Mouse (Mus musculus): ENCODE data around the gene Dcps. TPM values are rescaled to one million over a fixed set of nuclear protein-coding genes. Genes with fewer than 3 reads are reported as not detected.
A peak's percentile ranks its signal among the peaks of the same experiment; 100 is the strongest.

Dcps gene
- polyA plus RNA-seq, 1 experiment: not detected

DNA sequence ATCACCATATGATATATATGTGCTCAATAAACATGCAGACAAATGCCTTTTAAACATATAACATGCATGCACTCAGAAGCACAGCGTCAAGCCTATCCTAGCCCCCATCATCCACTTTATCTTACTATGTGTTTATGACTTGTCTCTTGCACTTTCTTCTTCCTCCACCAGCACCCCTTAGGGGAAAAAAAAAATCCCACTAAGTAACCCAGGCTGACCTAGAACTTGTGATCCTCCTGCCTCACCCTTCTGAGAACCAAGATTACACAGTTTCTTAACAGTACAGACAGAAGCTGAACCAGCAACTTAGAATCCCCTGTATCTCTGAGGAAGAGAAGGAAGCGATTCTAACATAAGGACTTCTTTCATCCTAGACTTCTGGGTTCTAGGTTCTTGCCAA, 57.3 kb downstream of the Dcps start:
- WGBS: 94% methylated on average over 2 of the region's 2 CpGs
- no peak overlapping the region for H3K27ac ChIP-seq (ENCODE audit: insufficient read depth, low read depth, low read length)
- peaks cover 14% of the 10 kb centered on the region for H3K4me1 ChIP-seq (ENCODE audit: control insufficient read depth, insufficient read depth, low read length)
- no peak overlapping the region for H3K4me3 ChIP-seq (ENCODE audit: insufficient read depth, low read depth, low read length)
- no peak for TF ChIP-seq POLR2A (IDR thresholded peaks at IDR 0.05; ENCODE audit: insufficient read depth, low read depth, low read length)

DNA sequence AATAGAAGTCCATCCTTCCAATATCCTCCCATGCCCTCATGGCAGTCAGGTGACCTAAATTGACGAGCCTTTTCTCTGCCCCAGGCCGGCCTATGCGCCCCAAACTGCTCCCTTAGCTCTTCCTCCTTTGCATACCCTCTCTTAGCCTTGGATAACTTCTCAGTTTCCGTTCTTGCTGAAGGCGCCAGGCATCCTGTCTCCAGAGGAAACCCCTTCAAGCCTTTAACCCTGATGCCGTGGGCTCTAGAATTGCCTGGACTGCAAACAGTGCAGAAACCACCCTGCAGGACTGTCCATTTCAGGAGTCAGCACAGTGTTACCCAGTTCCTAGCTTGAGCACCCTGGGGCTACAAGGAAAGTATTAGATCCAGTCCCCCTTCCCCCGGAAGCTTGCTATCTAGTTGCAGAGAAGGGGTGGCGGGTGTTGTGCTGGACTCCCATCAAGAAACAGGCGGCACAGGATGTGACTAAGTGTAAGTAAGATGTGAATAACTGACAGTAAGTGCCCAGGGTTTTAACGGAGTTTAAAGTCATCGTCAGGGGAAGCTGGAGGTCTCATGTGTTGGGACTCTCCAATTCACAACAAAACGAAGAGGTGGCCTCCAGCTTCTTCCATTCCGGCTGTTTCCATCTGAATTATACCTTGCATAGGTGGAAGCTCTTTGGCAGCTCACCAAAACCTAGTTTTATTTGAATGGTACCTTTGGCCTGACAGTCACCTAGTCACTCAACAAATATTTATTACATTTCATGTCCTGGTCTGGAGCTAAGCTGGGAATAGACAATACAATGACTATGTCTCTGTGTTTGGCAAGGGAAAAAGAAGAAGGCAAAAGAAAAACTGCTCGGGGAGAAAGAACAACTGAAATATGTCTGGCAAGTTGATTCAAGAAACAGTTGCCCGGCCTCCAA, 58.2 kb downstream of the Dcps start:
- TF ChIP-seq POLR2A (IDR thresholded peaks at IDR 0.05; ENCODE audit: insufficient read depth, low read depth, low read length) (no peak), CTCF (IDR thresholded peaks at IDR 0.05; ENCODE audit: insufficient read depth, low read depth, low read length) (no peak)
- peak overlapping the region; percentile 63 for H3K27ac ChIP-seq (ENCODE audit: insufficient read depth, low read depth, low read length)
- WGBS: 37% methylated on average over 15 of the region's 15 CpGs
- H3K4me1 ChIP-seq (ENCODE audit: control insufficient read depth, insufficient read depth, low read length): peaks cover 18% of the 10 kb centered on the region
- H3K4me3 ChIP-seq (ENCODE audit: insufficient read depth, low read depth, low read length): peak overlapping the region; percentile 66

DNA sequence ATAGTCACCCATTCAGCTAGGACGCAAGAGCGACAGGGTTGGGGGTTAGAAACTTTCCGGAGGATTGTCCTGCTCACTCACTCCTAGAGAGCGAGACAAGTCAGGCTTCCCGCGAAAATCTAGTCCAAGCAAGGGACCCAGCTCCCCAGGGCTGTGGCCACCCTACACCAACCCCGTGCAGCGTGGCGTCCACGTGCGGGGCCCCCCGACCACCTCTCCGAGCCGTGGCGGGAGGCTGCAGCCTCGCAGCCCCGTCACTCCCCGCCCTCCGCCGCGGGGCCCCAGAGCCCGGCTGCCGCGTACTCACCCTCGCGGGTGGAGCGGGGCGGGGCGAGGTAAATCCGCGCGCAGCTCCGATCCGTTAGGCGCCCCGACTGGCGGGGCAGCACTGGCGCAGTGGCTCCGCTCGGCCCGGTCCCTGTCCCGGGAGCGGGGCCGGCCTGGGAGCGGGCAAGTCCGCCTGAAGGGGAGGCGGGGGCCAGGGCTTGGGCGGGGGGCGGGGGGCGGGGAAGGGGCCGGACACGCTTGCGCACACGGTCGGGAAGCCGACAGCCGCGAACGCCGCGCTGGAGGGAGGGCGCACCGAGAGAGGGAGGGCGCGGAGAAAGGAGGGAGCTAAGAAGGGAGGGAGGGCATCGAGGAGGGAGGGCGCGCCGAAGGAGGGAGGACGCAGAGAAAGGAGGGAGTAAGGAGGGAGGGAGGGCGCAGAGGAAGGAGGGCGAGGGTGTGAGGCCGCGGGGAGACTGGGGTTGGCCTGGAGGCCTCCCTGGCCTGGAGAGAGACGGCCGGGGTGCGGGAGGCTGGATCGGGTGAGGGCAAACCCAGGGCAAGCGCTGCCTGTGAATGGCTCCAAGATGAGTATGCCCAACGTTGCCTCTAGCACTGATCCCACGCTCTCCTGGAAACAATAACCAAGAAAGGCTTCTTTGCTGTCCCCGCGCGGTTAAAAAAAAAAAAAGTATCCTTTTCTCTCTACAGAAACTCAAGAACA, 59.2 kb downstream of the Dcps start:
- Histone ChIP-seq H3K4me1 (ENCODE audit: control insufficient read depth, insufficient read depth, low read length) (peaks cover 24% of the 10 kb centered on the region), H3K27ac (ENCODE audit: insufficient read depth, low read depth, low read length) (peak overlapping the region; percentile 63), H3K4me3 (ENCODE audit: insufficient read depth, low read depth, low read length) (peak overlapping the region; percentile 66)
- WGBS: under 1% methylated on average over 81 of the region's 84 CpGs
- TF ChIP-seq POLR2A (IDR thresholded peaks at IDR 0.05; ENCODE audit: insufficient read depth, low read depth, low read length) (peak; percentile 37), CTCF (IDR thresholded peaks at IDR 0.05; ENCODE audit: insufficient read depth, low read depth, low read length) (no peak)

- Histone ChIP-seq H3K27ac (ENCODE audit: insufficient read depth, low read depth, low read length) (no peak overlapping the region), H3K4me1 (ENCODE audit: control insufficient read depth, insufficient read depth, low read length) (peaks cover 25% of the 10 kb centered on the region), H3K4me3 (ENCODE audit: insufficient read depth, low read depth, low read length) (peak overlapping the region; percentile 66)
- 37% methylated on average over 4 of the region's 4 CpGs for whole genome bisulfite sequencing
- TF ChIP-seq POLR2A (IDR thresholded peaks at IDR 0.05; ENCODE audit: insufficient read depth, low read depth, low read length) (no peak), CTCF (IDR thresholded peaks at IDR 0.05; ENCODE audit: insufficient read depth, low read depth, low read length) (no peak)
These were observed 60.1 kb downstream of the Dcps start for GRCm38 (mm10) chr9:35115804-35116203.

GRCm38 (mm10) chr9:35115299-35115698, 60.6 kb downstream of the Dcps start:
- WGBS: 72% methylated on average over 3 of the region's 4 CpGs
- peaks cover 25% of the 10 kb centered on the region for H3K4me1 ChIP-seq (ENCODE audit: control insufficient read depth, insufficient read depth, low read length)
- TF ChIP-seq CTCF (IDR thresholded peaks at IDR 0.05; ENCODE audit: insufficient read depth, low read depth, low read length): no peak
- TF ChIP-seq POLR2A (IDR thresholded peaks at IDR 0.05; ENCODE audit: insufficient read depth, low read depth, low read length): no peak
- no peak overlapping the region for H3K27ac ChIP-seq (ENCODE audit: insufficient read depth, low read depth, low read length)
- no peak overlapping the region for H3K4me3 ChIP-seq (ENCODE audit: insufficient read depth, low read depth, low read length)

DNA sequence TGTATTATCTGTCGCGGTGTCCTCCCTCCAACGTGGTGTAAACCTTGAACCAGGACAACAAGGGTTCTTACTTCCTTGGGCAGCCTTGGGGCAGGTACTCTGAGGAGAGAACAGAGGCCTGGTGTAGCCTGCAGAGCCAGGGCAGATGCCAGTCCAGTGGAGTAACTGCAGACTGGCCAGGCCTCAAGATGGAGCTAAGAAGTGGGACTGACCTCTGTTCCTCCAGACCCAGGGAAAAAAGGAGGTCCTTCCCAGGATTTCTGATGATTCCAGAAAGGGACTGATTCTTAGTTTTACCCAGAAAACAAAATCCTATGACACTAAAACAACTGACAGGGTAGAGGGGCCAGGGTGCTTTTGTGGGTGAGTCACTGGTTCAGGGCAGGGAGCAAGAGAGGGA, 61.6 kb downstream of the Dcps start:
- no peak overlapping the region for H3K4me3 ChIP-seq (ENCODE audit: insufficient read depth, low read depth, low read length)
- no peak for TF ChIP-seq POLR2A (IDR thresholded peaks at IDR 0.05; ENCODE audit: insufficient read depth, low read depth, low read length)
- no peak for TF ChIP-seq CTCF (IDR thresholded peaks at IDR 0.05; ENCODE audit: insufficient read depth, low read depth, low read length)
- no peak overlapping the region for H3K27ac ChIP-seq (ENCODE audit: insufficient read depth, low read depth, low read length)
- WGBS: 93% methylated on average over 3 of the region's 3 CpGs
- peaks cover 30% of the 10 kb centered on the region for H3K4me1 ChIP-seq (ENCODE audit: control insufficient read depth, insufficient read depth, low read length)

DNA sequence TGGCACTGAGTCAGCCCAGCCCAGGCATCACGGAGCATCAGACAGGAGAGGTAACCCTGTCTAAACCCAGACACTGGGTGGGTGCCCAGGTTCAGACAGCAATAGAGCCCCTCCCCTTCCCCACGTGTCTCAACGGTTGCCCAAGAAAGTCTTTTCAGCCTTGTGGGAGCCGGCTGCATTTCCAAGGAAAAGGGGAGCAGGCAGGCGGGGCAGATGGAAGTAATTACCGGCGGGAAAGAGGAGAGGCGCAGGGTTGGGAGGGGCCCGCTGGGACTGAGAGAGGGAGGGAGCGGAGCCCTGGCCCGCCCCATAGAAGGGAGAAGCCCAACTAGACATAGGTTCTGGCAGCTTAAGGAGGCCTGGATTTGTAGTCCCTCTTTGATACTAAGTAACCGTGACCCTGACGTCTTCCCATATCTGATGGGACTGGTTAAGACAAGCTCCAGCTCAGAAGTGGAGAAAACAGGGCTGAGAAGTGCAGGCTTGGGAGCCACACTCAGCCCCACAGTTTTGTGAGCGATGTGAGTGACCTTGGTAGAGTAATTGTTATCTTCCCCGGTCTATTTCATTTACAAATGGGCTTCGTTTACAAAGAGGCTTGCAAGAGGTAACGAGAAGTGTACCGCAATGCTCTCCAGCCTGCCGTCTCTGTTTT, 63.8 kb downstream of the Dcps start:
- Histone ChIP-seq H3K4me3 (ENCODE audit: insufficient read depth, low read depth, low read length) (no peak overlapping the region), H3K27ac (ENCODE audit: insufficient read depth, low read depth, low read length) (no peak overlapping the region), H3K4me1 (ENCODE audit: control insufficient read depth, insufficient read depth, low read length) (peaks cover 28% of the 10 kb centered on the region)
- TF ChIP-seq CTCF (IDR thresholded peaks at IDR 0.05; ENCODE audit: insufficient read depth, low read depth, low read length) (no peak), POLR2A (IDR thresholded peaks at IDR 0.05; ENCODE audit: insufficient read depth, low read depth, low read length) (no peak)
- WGBS: 42% methylated on average over 19 of the region's 19 CpGs

DNA sequence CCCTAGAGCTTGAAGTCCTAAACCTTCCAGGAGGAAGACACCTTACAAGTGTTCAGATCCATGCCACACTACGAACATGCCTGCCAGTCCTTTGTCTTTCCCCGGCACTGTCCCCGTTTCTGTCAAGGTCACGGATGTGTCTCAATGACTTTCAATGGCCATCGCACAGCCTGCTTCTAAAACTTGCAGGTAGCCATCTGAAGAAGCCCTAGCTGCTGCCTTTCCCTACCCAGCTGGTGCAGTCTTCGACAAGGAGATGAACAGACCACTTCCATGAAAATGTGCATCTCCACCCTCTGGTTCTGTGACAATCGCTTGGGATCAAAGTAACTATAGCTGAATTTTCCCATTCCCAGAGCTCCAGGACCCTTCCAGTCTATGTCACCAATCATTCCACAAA, 64.4 kb downstream of the Dcps start:
- TF ChIP-seq POLR2A (IDR thresholded peaks at IDR 0.05; ENCODE audit: insufficient read depth, low read depth, low read length) (no peak), CTCF (IDR thresholded peaks at IDR 0.05; ENCODE audit: insufficient read depth, low read depth, low read length) (no peak)
- Histone ChIP-seq H3K4me1 (ENCODE audit: control insufficient read depth, insufficient read depth, low read length) (peaks cover 28% of the 10 kb centered on the region), H3K4me3 (ENCODE audit: insufficient read depth, low read depth, low read length) (no peak overlapping the region), H3K27ac (ENCODE audit: insufficient read depth, low read depth, low read length) (no peak overlapping the region)
- 87% methylated on average over 7 of the region's 7 CpGs for WGBS

All from olfactory bulb, adult 2 months (tissue).